Mouse (Mus musculus) naive thymus-derived CD4-positive, alpha-beta T cell, adult 2 months (primary cell): ENCODE measurements around the gene Arhgdib.
A peak's percentile ranks its signal among the peaks of the same experiment; 100 is the strongest.

ENCODE experiments used
- DNase-seq: peaks from one replicate; pipeline ENCODE4 v3.0.0-alpha.2; 2011; ENCODE audit warnings: low read depth

The Arhgdib gene

DNA sequence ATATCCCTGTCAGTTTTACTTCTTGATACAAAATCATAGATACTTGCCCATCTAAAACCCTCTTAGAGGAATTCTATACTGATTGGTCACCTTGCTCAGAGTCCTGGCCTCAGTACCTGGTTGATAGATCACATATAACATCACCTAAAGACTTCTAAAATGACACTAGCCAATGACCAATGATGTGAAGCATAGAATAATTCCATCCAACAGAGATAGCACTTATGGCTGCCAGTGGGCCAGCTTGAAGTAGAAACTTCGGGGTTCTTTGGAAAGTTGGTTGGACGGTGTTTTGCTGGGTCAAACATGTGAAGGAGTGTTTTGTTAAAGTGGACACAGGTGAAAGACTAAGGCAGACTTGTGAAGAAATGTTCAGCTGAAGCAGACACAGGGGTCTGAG lies 8.5 kb upstream of the Arhgdib start:
- DNase-seq: no peak

DNA sequence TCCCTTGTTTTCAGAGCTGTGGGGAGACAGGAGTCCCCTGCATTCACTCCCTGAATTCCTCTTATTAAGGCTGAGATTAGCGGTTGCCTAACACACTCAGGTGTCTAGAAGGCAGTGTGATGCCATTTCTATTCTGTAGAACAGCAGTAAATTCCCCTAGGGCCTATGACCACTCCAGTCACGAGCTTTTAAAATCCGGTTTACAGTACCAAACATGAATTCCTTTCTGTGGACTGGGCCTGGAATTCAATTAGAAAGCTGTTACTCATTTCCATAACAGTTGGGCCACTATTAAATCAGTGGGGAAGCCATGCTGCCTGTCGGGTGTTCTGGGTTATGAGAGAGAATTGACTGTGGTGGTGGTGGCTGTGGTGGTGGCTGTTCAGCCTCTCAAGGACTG lies 6.0 kb upstream of the Arhgdib start:
- no peak for DNase-seq

DNA sequence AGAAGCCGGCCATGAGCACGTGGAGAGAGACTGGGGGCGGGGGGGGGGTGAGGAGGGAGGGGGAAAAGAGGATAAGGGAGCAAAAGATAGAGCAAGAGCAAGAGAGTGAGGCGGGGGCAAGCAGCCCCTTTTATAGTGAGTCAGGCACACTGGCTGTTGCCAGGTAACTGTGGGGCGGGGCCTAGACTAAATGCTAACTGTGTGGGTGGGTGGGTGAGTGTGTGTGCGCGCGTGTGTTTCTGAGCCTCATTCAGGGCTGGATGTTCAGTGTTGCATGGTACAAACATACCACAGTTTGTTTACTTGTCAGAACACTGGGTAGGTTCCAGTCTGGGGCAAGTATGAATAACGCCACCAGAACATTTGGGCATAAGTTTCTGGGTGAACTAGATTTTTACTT lies 5.2 kb upstream of the Arhgdib start:
- DNase-seq: peak; percentile 81

DNA sequence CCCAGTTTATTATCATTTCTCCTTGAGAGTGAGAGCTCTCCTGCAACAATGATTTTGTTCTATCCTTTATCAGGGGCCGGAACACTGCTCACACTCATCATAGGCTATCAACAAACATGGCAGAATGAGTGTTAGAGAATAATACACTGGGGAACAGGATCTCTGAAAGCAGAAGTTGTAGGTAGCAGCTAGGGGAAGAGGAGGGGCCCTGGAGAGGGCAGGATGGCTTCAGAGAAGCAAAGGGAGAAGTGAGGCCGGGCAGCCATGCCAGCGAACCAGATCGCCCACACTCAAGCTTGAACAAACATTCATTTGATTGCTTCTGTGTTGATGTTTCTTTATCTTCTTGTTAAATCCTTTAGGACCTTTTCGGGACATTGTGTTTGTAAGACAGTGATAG lies 4.5 kb upstream of the Arhgdib start:
- DNase-seq: no peak

DNA sequence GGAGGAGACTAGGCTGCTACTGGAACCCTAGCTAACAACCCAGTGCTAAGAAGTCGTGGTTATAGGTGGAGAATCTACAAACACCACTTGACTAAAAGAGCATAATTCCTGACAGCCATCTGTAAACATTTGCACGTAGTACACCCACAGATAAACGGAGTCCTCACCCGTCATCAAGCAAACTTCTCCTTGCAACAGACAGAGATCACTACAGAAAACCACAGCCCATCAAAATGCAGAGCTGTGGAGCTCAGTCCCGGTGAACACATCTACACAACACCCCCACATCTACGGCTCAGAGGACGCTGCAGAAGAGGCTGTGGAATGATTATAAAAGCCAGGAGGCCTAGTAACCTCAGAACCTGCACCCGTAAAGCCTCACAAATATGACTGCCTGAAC lies 2.8 kb upstream of the Arhgdib start:
- peak; percentile 65 for DNase-seq

DNA sequence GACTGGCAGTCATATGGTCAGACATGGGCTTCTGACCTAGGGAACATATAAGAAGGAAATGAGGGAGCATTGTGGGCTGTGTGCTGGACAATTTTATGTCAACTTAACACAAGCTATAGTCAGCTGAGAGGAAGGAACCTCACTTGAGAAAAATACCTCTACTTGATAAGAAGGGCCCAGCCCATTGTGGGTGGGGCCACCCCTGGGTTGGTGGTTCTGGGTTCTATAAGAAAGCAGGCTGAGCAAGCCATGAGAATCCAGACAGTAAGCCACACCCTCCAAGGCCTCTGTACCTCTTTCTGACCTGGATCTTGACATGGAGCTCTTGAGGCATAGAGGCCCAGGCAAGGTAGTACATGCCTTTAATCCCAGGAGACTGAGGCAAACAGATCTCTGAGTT lies 1.7 kb upstream of the Arhgdib start:
- DNase-seq: no peak

DNA sequence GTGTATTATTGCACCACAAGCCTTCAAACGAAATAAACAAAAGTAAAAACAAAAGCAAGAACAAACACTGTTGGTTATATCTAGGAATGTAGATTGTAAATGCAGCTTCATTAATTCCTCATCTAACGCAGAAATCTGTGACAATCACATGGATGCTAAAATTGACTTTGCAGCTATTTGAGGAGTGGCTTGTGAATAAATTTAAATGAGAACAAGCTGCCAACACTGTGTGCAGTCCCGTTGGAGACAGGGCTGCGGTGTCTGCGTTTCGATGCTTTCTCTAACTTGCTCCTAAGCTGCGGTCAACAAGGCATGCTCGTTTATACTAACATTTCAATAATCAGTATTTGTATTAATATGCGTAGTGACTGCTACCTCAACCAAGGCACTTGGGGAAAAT lies 581 bp upstream of the Arhgdib start:
- DNase-seq: no peak

DNA sequence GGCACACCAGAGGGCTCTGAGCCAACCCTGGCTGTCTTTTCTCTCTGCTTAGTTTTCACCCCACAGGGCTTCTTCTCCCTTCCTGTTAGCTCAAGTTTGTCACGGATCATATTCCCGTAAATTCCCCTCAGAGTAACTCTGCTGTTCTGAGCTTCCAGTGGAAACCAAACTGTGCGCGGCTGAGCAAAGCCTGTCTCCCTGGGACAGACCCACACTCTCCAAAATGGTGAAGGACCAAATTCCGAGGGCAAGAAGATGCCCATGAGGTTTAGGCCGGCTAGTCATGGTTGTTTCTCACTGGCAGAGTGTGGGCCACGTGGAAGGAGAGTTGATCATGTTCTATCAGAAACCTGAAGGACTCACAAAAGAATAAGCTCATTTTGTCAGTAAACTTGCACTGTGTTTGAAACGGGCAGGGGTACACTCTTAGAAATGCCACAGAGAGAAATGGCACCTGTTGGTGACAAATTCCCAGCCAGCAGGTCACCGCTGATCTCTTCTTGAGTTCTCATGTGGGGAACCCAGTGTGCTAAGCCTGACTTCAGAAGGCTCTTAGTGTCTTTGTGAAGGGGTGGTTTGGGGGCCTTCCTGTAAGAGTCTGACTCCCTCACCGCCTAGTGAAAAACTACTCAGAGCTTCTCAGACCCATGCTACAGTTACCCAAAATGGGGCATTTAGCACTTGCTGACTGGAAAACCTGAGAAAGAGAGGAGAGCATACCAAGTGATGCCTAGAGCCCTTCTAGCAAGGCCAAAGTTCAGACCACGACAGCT lies 1.3 kb downstream of the Arhgdib start:
- peak; percentile 61 for DNase-seq

DNA sequence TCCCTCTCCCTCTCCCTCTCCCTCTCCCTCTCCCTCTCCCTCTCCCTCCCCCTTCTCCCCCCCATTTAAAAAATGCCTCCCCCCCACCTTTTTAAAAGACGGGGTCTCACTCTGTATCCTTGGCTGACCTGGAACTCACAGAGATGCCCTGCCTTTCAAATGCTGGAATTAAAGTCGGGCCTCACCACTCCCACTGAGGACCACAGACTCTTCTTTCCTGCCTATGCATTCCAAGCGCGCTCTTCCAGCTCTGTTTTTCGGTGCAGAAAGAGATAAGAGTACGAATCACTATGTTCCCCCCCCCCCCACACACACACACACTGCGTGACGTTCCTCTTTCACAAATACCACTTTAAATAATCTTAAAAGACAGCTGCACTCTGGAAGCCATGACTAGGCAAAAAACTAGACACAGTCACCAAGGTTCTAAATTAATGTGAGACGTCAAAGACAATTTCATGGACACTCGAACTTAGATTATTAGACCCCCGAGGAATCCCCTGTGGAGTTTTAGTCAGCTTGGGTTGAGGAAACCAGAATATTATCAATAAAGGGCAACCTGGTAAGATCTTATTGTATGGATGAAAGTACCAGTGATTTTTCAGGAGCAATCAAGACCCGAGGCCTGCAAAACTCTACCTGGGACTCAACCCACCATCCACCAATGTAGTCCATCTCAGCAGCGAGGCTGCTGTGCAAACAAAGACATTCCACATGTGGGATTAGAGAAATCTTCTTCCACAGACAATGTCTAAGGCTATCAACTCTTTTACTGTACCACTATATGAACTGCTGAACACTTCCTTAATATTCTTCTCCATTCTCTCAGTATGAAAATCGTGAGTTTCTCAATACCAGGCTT lies 2.1 kb downstream of the Arhgdib start:
- DNase-seq: peak; percentile 52

DNA sequence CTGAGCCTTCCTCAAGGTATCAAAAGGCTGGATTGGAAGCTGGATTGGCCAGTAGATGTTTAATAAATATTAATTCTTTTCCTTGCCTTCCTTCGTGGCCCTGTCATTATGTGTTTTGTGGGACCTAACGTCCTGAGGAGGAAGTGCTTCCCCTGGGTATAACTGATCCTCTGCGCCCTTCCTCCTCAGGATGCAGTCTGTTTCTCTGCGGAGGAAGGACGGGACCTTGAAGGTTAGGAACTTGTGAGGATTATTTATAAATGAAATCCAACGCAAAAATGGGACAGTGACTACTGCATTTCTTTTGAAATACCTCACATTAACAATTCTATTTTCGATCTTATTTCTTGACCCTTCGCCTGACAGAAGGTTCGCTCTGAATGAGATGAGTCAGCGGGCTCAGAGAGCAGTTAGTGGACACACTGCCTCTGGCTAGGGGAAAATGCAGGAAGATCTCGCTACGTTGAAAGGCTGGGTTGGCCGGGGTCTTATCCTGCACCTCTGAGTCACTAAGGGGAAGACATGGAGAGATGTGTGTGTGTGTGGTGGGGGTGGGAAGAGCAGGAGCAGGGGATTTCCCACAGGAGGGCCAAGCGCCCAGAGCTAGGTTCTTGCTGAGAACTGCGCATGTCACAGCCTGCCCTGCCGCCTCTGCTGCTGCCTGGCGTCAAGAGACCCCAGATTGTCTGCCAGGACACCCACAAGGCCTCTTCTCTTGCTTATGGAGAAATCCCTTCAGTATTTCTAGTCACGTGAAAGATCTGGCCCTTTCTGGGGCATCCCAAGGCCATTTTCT lies 3.2 kb downstream of the Arhgdib start:
- DNase-seq: peak; percentile 72

DNA sequence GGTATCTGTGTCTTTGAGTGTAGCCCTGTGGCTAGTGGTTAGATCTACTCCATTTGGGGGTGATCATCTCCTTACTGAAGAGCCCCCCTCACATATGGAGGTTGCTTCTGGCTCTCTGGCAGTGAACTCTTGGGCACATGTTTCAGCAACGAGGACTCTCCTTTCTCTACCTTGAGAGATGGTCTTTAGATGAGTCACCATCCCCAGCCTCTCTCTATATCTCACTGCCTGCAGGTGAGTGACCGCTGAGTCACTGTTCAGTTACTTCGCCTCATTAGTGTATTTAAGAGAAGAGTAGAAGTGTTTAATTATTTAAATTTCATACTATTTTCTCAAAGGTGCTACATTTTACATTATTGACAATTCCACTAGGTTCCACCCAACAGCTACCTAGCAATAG lies 4.6 kb downstream of the Arhgdib start:
- no peak for DNase-seq

DNA sequence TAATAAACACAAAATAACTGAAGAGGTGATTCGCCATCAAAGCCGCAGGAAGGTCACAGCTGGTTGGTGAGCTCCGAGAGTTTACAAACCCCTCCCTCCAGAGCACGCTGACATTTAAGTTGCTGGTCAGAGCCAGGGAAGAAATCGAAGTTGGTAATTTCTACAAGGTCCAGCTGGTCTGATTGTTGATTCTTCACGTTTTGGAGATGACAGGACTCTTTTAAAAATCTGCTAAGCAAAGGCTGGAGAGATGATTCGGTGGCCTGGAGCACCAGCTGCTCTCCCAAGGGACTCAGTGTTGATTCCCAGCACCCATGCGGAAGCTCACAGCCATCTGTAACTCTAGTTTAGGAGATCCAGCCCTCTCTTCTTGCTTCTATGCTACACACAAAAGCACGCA lies 5.3 kb downstream of the Arhgdib start:
- DNase-seq: no peak

DNA sequence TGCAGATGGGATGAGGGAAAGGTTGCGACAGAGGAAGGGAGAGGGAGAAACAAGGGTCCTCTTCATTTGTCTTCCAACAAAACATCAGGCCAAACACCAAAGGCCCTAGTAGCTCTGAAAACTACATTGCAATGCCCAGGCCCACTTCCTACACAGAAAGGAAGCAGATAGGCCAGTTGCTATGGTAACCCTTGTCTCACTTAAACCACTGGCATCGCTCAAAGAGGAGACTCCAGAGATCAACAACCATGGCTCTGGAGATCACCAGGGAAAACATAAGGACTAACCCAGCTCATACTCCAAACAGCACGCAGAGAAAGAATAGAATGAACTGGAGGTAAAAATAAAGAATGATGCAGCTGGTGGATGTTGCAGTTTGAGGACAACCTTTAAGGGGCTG lies 6.5 kb downstream of the Arhgdib start:
- peak; percentile 70 for DNase-seq

DNA sequence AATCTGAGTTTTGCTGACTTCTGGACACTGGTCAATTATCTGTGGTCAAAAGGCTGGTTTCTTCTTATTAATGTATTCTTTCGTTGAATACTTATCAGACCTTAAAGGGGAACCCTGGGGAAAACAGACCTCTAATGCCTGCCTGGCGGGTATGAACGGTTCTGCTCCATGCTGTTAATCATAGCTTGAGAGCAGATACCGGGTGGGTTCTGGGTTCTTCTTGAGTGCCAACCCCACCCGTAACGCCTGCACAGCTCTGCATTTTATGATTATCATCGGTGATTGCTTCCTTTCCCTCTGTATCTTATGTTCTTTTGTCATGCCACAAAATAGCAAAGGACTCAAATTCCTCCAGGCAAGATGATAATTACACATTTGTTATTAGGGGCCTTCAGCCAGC lies 7.6 kb downstream of the Arhgdib start:
- DNase-seq: no peak

DNA sequence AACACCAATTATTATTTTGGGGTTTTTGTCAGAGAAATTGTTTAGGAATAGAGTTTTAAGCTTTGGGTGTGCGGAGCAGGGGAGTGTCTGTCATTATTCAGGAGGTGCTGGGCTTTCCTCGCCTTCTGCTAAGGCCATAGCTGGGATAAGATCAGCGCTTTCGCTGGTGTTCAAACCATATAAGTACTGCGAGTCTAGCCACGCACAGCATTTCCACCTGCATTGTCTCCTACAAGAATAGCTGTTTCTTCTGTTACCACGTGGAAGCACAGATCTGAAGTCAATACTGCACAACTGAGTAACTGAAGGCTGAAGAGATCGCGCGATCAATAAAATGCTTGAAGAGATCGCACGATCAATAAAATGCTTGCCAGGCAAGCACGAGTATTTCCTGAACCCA lies 10.5 kb downstream of the Arhgdib start:
- DNase-seq: peak; percentile 61

DNA sequence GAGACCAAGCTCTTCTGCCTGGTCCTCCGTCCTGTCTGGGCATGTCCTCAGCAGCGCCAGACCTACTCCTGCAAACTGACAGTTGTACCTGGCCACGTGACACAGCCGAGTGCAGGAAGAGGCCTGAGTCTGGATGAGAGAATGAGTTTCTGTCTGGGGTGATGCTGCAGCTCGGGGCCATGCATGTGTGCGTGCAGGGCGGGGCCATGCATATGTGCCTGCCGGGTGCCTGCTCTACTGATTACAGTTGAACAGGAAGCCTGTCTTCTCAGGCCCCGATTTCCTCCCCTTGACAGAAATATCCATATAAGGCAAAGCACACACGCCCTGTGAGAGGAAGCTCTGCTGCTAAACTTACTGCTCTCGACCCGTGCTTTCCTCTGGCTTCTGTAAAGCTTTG lies 11.0 kb downstream of the Arhgdib start:
- peak; percentile 92 for DNase-seq

DNA sequence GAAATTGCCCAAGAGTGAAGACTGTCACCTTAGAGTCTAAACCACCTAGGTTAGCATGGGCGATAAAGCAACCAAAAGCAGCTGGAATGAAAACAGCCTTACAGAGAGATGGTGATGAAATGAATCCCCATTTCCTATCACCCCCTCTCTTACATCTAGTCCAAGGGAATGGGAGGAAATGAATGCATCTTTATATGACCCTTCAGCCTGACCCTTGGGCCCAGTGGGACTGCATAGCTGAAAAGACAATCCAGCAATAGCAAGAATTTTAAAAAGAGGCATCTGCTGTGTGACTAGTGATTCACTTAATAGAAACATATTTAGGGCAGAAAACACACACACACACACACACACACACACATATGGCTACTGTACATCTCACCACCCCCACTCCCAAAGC lies 14.1 kb downstream of the Arhgdib start:
- no peak for DNase-seq

DNA sequence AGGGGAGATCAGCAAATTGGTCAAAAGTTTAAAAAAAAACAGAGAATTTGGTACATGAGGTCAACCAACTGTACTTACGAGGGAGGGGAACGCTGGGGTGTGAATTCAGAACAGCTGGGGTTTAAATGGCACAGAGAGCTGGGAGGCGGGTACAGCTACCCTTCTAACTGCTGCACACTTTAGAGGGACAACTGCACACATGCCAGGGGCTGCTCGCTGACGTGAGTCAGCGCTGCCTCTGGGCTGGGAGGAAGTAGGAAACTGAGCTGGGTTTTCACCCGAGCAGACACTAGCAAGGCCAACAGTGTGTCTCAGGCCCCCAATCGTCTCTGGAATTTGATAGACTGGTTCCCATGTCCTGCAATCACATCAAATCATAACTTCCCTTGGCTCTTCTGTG lies 16.6 kb downstream of the Arhgdib start:
- no peak for DNase-seq

DNA sequence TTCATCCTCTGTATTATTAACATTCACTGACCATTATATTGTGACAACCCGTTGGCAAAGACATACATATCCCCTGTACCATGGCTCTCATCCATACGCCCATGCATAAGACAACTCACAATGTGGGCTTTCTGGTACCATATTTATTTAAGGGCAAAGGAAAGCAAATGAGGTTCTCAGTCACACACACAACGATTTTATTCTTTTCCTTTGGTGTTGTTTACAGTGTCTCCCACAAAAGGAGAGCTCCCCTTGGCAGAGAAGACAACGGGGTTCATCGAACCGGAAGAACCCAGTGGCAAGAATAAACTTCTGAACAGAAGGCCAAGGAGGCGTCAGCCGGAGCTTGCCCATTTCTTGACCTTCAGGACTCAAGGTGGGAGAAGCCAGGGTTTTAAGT lies 18.2 kb downstream of the Arhgdib start, which contains the start of gene Pde6h:
Gene Pde6h, plus strand, starts transcription at position 301 of the 400 bp plus-strand sequence.
- no peak for DNase-seq

DNA sequence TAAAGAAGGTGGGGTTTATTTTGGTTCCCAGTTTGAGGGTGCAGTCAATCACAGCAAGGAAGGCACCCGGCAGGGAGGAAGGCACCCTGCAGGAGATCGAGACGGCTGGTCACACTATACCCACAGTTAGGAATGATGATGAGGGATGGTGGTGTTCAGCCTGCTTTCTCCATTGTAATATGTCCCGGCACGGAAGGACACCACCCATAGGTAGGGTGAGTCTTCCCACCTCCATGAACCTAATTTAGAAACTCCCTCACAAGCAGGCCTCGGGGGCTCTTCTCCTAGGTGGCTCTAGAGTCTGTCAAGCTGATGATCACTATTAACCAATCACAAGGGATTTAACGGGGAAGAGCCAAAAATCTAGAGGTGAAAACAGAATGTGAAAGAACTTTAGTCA lies 18.8 kb downstream of the Arhgdib start:
- peak; percentile 16 for DNase-seq

DNA sequence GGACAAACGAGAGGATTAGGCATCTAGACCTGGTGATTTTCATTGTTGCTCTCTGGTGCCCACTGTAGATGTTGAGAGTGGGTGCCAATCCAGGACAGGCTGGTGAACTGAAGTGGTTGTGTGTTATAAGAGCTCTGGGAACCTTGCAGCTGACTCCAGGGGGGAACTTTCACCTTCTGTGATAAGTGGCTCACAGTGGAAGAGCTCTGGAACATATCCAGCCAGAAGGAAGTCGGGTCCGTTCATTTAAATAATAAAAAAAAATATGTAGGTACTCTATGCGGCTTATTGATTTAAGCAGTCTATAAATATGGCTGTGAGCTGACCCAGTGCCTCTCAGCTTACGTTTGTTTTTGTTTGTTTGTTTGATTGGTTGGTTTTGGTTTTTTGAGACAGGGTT lies 19.6 kb downstream of the Arhgdib start, which contains the start of gene Erp27:
Gene Erp27, minus strand, starts transcription at position 101 of the 400 bp plus-strand sequence.
- DNase-seq: peak; percentile 17

DNA sequence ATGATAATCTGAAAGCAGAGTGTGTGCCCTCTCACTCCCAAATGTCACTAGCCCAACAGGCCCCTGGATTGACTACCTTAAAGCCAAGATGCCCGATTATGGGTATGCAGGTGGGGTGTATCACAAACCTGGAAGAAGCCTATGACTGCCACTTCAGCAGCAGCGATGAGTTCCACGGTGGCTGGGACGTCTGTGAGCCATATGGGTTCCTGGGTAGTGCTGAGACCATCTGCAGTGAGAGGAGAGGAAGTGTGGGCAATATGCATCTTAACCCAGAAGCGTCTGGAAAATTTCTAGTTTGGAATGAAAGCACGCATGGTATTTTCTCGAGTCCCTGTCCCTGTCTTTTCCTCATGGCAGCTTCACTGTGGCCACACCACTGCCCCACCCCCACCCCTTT lies 20.1 kb downstream of the Arhgdib start:
- DNase-seq: peak; percentile 26
